Mouse (Mus musculus): ENCODE results near the gene Cdc42ep3. TPM values are rescaled to one million over a fixed set of nuclear protein-coding genes. Genes with fewer than 3 reads are reported as not detected.
A peak's percentile ranks its signal among the peaks of the same experiment; 100 is the strongest.

The Cdc42ep3 gene
- polyA plus RNA-seq, 1 experiment from 2014 or later, result 60.1 TPM

DNA sequence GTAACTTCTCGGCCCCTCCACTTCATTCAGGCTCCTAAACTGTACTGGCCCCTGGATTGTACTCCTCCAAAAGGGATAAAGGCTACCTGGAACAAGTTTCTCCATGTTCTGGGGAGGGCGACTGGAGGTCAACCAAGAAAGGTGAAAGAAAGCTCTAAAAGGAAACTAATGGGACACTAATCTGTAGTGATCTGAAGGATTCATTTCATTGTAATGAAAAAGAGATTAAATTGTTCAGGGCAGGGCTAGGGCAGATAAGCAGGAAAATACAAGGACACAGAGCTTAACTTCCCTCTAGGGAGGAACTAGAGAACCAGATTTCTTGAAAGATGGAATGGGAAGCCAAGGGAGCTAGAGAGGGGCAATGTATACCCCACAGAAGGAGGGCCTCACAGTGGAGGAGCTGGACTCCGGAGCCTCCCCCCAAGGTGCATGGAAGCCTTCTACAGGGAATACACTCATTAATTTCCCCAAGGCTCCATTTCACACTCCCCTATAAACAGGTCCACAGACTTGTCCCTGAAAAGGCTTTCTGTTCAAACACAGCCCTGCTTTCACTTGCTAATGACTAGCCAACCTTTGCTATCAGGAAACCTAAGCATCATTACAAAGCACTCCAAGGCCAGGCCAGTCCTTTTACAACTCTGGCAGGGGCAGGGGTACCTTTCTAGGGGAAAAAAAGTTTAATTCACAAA, 12.1 kb downstream of the Cdc42ep3 start:
- 0 out of 2 replicates have a peak, but pooled peaks cover 6% of the 10 kb centered on the region for H3K4me1 ChIP-seq
- no peaks in the 10 kb centered on the region for H3K27me3 ChIP-seq (replicated peaks)
- no peak overlapping the region for H3K4me2 ChIP-seq
- WGBS, result 54% methylated on average over 3 of the region's 3 CpGs
- H3K27ac ChIP-seq, result peak overlapping the region; percentile 26; the same call in 1 of the 2 replicates
- H3K36me3 ChIP-seq, result no peaks in the 10 kb centered on the region; the same call in 1 of the 2 replicates
- ATAC-seq (ENCODE audit: insufficient read depth, low FRiP score, low read depth), result no peak
- no peak overlapping the region for H3K4me3 ChIP-seq (replicated peaks)
- H3K9me3 ChIP-seq, result no peaks in the 10 kb centered on the region
- no peak overlapping the region for H3K9ac ChIP-seq

DNA sequence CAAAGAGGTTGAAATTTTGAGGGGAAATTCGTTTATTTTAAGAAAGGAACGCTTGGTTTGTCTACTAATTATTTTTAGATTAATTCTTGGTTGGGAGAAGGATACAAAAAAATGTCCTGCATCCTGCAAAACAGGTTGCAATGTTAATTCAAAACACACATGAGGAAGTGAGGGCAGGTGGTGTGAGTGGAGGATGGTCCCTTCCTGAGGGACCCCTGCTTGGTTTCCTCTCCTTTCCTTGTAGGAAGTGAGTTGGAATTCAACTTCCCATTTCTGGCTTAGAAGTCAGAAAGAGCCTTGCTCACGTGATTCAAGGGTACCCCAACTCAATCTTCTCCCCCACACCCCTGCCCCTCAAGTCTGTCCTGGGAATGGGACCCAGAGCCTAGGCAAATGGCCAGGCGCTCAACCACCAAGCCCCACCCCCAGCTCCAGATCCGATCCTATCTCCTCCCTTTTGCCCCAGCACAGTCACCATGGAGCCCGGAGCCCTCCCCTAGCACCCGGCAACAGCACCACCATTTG, 12.9 kb downstream of the Cdc42ep3 start:
- H3K4me2 ChIP-seq, result no peak overlapping the region
- no peak overlapping the region for H3K27ac ChIP-seq
- no peaks in the 10 kb centered on the region; the same call in 1 of the 2 replicates for H3K36me3 ChIP-seq
- 74% methylated on average over 7 of the region's 7 CpGs for WGBS
- no peak overlapping the region for H3K9ac ChIP-seq
- no peak overlapping the region for H3K4me3 ChIP-seq (replicated peaks)
- H3K4me1 ChIP-seq, result 0 out of 2 replicates have a peak, but pooled peaks cover 6% of the 10 kb centered on the region
- no peaks in the 10 kb centered on the region for H3K9me3 ChIP-seq
- ATAC-seq (ENCODE audit: insufficient read depth, low FRiP score, low read depth), result no peak
- no peaks in the 10 kb centered on the region for H3K27me3 ChIP-seq (replicated peaks)

DNA sequence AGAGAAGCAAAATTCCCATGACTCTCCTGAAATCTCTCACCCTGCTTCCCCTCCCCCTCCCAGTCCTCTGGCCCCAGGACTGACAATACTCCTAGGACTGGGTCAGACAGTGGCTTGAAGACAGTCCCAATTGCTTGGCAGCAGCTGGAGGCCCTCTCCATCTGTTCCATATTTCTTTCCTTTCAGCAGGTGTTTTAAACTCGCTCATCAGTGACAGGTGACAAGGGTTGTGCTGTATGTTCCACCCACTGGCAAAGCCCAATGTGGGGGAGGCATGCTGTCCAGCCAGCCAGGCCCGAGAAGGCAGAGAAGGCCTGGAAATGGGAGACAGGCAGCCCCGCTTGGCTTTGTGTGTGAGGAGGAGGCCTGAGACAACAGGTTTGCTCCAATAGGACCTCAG, 17.4 kb downstream of the Cdc42ep3 start:
- H3K9me3 ChIP-seq, result no peaks in the 10 kb centered on the region
- no peaks in the 10 kb centered on the region; the same call in 1 of the 2 replicates for H3K36me3 ChIP-seq
- H3K27me3 ChIP-seq (replicated peaks), result no peaks in the 10 kb centered on the region
- H3K27ac ChIP-seq, result no peak overlapping the region
- no peak for ATAC-seq (ENCODE audit: insufficient read depth, low FRiP score, low read depth)
- H3K4me2 ChIP-seq, result no peak overlapping the region
- no peak overlapping the region for H3K9ac ChIP-seq
- 84% methylated on average over 3 of the region's 3 CpGs for WGBS
- 0 out of 2 replicates have a peak, but pooled peaks cover 5% of the 10 kb centered on the region for H3K4me1 ChIP-seq
- H3K4me3 ChIP-seq (replicated peaks), result no peak overlapping the region

DNA sequence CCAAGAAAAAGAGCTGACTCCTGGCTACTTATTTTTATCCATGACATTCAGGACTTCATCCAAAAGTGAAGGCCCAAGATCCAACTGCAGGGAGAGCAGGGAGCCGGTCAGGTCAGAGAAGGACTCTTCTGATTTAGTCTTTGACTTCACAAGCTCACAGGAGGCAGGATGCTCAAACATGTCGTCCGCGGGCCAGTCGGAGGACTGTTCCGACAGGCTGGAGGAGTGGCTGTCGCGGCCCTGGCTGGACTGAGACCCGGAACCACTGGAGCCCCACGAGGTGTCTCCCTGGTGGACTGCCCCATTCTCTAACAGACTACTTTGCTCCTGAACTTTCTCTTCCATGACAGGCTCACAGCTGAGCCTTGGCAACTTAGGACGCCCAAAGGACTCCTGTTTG, 20.2 kb downstream of the Cdc42ep3 start:
- no peak for ATAC-seq (ENCODE audit: insufficient read depth, low FRiP score, low read depth)

DNA sequence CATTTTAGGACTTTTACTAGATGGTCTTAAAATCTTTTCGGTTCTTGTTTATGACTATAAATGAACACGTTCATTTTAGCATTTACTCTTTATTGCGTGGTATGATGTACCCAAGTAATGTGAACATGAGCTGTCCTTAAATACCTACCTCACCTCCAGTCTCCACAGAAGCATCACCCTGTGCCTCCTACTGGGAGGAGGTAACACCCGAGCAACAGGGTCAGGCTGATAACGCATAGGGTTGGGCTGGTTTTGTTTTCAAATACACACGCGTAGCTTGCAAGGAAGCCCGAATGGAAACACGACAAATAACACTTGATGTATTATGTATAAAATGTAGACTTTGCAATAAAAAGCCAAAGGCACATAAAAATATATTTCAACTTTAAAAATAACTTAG, 21.2 kb downstream of the Cdc42ep3 start:
- H3K4me1 ChIP-seq, result no peaks in the 10 kb centered on the region
- ATAC-seq (ENCODE audit: insufficient read depth, low FRiP score, low read depth), result no peak
- H3K27ac ChIP-seq, result no peak overlapping the region
- H3K4me3 ChIP-seq (replicated peaks), result no peak overlapping the region
- H3K9ac ChIP-seq, result no peak overlapping the region
- H3K36me3 ChIP-seq, result 0 out of 2 replicates have a peak, but pooled peaks cover 7% of the 10 kb centered on the region
- H3K4me2 ChIP-seq, result no peak overlapping the region
- WGBS, result 81% methylated on average over 9 of the region's 9 CpGs
- H3K27me3 ChIP-seq (replicated peaks), result no peaks in the 10 kb centered on the region
- H3K9me3 ChIP-seq, result no peaks in the 10 kb centered on the region; the same call in 1 of the 2 replicates

More for the DNA sequence above, 20.2 kb downstream of the Cdc42ep3 start:
- Histone ChIP-seq H3K4me3 (replicated peaks) (no peak overlapping the region), H3K27ac (no peak overlapping the region), H3K4me2 (no peak overlapping the region), H3K9me3 (no peaks in the 10 kb centered on the region; the same call in 1 of the 2 replicates), H3K4me1 (no peaks in the 10 kb centered on the region), H3K9ac (no peak overlapping the region), H3K36me3 (peaks cover 7% of the 10 kb centered on the region; the same call in 1 of the 2 replicates), H3K27me3 (replicated peaks) (no peaks in the 10 kb centered on the region)
- 88% methylated on average over 11 of the region's 11 CpGs for WGBS

DNA sequence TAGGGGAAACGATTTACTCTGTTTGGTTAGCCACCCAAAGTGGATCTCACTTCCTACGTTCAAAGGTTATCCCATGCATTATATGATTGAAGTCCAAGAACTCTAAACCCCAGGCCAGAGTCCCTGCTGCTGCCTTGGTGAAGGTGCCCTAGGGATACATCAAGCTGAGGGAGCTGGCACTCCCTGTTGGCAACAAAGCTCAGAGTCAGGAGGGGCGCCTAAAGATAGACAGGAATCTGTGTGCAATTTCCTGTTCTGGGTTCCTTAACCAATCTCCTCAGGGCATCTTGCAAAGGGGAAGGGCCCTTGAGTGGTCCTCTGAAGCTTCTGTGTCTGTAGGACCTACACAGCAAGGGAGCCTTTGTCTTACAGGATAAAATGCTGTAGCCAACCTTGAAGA, 22.0 kb downstream of the Cdc42ep3 start:
- Histone ChIP-seq H3K27ac (no peak overlapping the region), H3K4me2 (no peak overlapping the region), H3K4me1 (no peaks in the 10 kb centered on the region), H3K36me3 (0 out of 2 replicates have a peak, but pooled peaks cover 7% of the 10 kb centered on the region), H3K9ac (no peak overlapping the region), H3K27me3 (replicated peaks) (no peaks in the 10 kb centered on the region), H3K4me3 (replicated peaks) (no peak overlapping the region), H3K9me3 (no peaks in the 10 kb centered on the region; the same call in 1 of the 2 replicates)
- WGBS, result 86% methylated on average over 3 of the region's 3 CpGs
- ATAC-seq (ENCODE audit: insufficient read depth, low FRiP score, low read depth), result no peak

DNA sequence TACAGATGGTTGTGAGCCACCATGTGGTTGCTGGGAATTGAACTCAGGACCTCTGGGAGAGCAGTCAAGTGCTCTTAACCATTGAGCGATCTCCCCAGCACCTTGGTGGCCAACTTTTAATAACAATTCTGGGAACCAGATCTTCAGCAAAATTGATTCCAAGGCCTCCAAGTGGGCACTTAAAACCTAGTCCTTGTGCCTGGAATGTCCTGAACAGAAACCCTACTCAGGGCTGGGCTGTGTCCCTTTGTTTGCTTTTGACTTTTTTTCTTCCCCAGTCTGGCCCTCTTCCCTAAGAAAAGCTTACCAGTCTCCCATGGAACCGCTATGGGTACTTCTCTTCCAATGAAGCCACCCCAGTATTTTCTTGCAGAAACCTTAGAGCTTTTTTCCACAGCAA, 24.5 kb downstream of the Cdc42ep3 start:
- Histone ChIP-seq H3K4me2 (no peak overlapping the region), H3K4me1 (no peaks in the 10 kb centered on the region), H3K9me3 (no peaks in the 10 kb centered on the region; the same call in 1 of the 2 replicates), H3K27ac (no peak overlapping the region), H3K36me3 (0 out of 2 replicates have a peak, but pooled peaks cover 7% of the 10 kb centered on the region), H3K9ac (no peak overlapping the region), H3K27me3 (replicated peaks) (no peaks in the 10 kb centered on the region), H3K4me3 (replicated peaks) (no peak overlapping the region)
- ATAC-seq (ENCODE audit: insufficient read depth, low FRiP score, low read depth), result no peak
- WGBS, result 99% methylated on average over 2 of the region's 2 CpGs

DNA sequence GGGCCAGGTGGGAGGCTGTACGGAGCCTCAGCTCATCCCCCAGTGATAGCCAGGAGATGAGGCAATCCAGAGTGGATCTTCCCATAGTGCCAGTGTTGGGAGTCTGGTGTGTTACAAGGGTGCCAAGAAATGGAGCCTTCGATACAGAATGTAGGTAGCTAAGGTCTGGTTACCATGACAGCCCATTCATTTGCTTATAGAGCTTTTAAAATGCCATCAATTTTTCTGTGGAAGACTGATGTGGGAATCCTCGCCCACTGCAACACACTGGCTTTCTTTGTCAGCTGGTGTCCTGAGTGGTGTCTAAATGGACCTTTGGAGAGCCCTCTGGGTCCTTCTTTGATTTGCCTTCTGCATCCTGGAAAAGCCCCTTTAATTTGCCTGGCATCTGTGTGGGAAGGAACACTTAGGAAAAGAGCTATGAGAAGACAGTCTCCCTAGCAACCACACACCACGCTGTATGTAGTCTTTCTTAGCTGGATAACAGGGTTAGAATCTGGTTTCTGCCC, 28.0 kb downstream of the Cdc42ep3 start:
- H3K4me3 ChIP-seq (replicated peaks), result no peak overlapping the region
- no peaks in the 10 kb centered on the region for H3K27me3 ChIP-seq (replicated peaks)
- no peak overlapping the region for H3K27ac ChIP-seq
- no peak for ATAC-seq (ENCODE audit: insufficient read depth, low FRiP score, low read depth)
- no peaks in the 10 kb centered on the region for H3K4me1 ChIP-seq
- 70% methylated on average over 4 of the region's 4 CpGs for WGBS
- H3K9ac ChIP-seq, result no peak overlapping the region
- H3K4me2 ChIP-seq, result no peak overlapping the region
- no peaks in the 10 kb centered on the region; the same call in 1 of the 2 replicates for H3K9me3 ChIP-seq
- 0 out of 2 replicates have a peak, but pooled peaks cover 7% of the 10 kb centered on the region for H3K36me3 ChIP-seq

DNA sequence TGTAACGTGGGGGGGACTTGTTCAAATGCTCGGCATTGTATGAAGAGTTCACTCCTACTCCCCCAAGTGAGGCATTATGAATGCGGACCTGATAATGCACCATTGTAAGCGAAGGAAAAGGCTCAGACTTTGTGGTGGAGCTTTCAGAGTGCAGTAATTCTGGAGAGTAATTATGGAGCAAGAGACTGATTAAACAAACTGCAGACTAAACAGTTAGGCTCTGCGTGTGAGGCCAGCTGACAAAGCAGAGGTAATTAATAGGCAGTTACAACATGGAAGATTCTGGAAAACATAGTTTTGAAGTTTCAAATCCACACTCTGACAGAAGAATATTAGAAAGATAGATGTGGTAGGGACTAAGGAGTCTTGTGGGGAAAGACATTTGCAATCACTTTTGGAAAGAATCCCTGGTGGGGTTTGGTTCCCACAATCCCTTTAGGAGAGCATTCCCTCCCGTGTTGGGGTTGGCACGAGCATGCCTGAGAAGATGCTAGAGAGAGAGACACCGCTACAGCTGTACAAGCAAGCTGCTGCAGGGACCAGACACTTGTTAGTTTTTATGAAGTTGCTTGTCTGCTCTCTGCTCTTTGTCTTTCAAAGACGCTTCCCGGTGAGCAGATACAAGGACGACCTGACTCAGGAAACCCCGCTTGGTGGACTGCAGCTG, 37.7 kb downstream of the Cdc42ep3 start:
- Histone ChIP-seq H3K4me2 (no peak overlapping the region), H3K4me1 (0 out of 2 replicates have a peak, but pooled peaks cover 5% of the 10 kb centered on the region), H3K9ac (no peak overlapping the region), H3K9me3 (no peaks in the 10 kb centered on the region), H3K36me3 (no peaks in the 10 kb centered on the region), H3K27me3 (replicated peaks) (no peaks in the 10 kb centered on the region), H3K27ac (peak overlapping the region; percentile 13; the same call in 1 of the 2 replicates), H3K4me3 (replicated peaks) (no peak overlapping the region)
- ATAC-seq (ENCODE audit: insufficient read depth, low FRiP score, low read depth), result no peak
- 37% methylated on average over 12 of the region's 12 CpGs for WGBS

DNA sequence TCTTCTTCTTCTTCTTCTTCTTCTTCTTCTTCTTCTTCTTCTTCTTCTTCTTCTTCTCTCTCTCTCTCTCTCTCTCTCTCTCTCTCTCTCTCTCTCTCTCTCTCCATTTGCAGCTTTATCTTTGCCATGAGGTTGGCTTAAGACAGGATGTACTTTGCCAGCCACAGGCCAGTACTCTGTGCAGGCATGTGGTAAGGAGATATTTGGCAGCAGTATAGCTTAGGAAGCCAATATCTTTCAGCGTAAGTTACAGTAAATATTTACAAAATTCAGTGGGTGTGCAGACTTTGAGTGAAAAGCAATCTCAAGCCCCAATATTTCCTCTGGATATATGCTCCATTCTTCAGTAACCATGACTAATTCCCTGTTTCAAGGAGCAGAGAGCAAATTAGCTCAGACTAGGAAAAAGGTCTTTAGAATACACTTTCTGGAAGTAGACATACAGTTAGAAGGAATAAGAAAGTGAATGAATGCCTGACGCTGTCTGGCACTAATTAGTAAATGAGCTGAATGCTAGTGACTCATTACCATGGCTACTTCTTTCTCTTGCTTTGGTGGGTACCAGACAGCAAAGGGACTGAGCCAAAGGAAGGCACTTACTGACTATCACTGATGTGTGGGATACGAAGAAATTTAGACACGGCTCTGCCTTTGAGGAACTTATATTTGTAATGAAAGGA, 39.3 kb downstream of the Cdc42ep3 start:
- ATAC-seq (ENCODE audit: insufficient read depth, low FRiP score, low read depth), result no peak
- H3K36me3 ChIP-seq, result no peaks in the 10 kb centered on the region
- no peak overlapping the region for H3K27ac ChIP-seq
- H3K4me1 ChIP-seq, result 0 out of 2 replicates have a peak, but pooled peaks cover 5% of the 10 kb centered on the region
- H3K4me2 ChIP-seq, result no peak overlapping the region
- H3K4me3 ChIP-seq (replicated peaks), result no peak overlapping the region
- 63% methylated on average over 4 of the region's 4 CpGs for WGBS
- H3K27me3 ChIP-seq (replicated peaks), result no peaks in the 10 kb centered on the region
- H3K9me3 ChIP-seq, result no peaks in the 10 kb centered on the region
- H3K9ac ChIP-seq, result no peak overlapping the region

DNA sequence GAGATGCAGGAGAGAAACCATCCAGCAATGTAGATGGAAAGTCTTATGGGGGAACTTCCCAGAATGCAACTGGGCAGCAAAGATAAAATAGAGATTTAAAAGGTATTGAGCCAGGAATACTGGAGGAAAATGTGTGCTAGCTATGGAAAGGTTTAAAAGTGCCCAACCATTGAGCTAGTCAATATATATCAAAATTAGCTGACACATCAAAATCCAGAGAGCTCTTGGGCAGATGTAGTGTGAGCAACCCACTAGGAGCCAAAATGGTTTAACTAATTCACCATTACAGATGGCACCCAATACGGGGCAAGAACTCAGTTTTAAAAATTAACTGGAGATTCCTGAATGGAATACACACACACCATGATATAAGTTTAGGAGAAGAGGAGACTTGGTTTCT, 44.4 kb downstream of the Cdc42ep3 start:
- H3K4me1 ChIP-seq, result no peaks in the 10 kb centered on the region

More for the DNA sequence above, 44.4 kb downstream of the Cdc42ep3 start:
- no peak for ATAC-seq (ENCODE audit: insufficient read depth, low FRiP score, low read depth)
- Histone ChIP-seq H3K27me3 (replicated peaks) (no peaks in the 10 kb centered on the region), H3K9ac (no peak overlapping the region), H3K36me3 (no peaks in the 10 kb centered on the region), H3K27ac (no peak overlapping the region), H3K4me2 (no peak overlapping the region), H3K4me3 (replicated peaks) (no peak overlapping the region), H3K9me3 (no peaks in the 10 kb centered on the region)
- 87% methylated on average over 1 of the region's 1 CpGs for WGBS
